Mouse (Mus musculus) forebrain, postnatal 0 days (tissue): Measurements from ENCODE around the gene Zhx3. TPM values are rescaled to one million over a fixed set of nuclear protein-coding genes. Genes with fewer than 3 reads are reported as not detected.
A peak's percentile ranks its signal among the peaks of the same experiment; 100 is the strongest.

Experiments used
- ATAC-seq: fragments of 200-750 bp; cut with Nextera tagmentation; 2 replicates; pipeline ENCODE4 v1.8.0; 2017; ENCODE audit warnings: mild to moderate bottlenecking, moderate library complexity
- DNase-seq: peaks from one replicate; pipeline ENCODE4 v3.0.0-alpha.2; 2015
- H3K27ac ChIP-seq: fragments of 300-500 bp; sonication (generic); 2 replicates; pipeline ENCODE4 v1.5.1; 2014; ENCODE audit warnings: low read depth, mild to moderate bottlenecking, antibody characterized with exemption, low read length, moderate library complexity, mixed read lengths
- H3K27me3 ChIP-seq: fragments of 300-500 bp; sonication (generic); 2 replicates; pipeline ENCODE4 v1.6.1; 2014; ENCODE audit warnings: mild to moderate bottlenecking, low read length, mixed read lengths; ENCODE audit not compliant: insufficient read depth
- H3K36me3 ChIP-seq: fragments of 300-500 bp; sonication (generic); 2 replicates; pipeline ENCODE4 v1.6.1; 2014; ENCODE audit warnings: mild to moderate bottlenecking, moderate library complexity; ENCODE audit not compliant: insufficient read depth
- H3K4me1 ChIP-seq: fragments of 300-500 bp; sonication (generic); 2 replicates; pipeline ENCODE4 v1.6.1; 2014; ENCODE audit warnings: antibody characterized with exemption; ENCODE audit not compliant: insufficient read depth
- H3K4me2 ChIP-seq: fragments of 300-500 bp; sonication (generic); 2 replicates; pipeline ENCODE4 v1.6.1; 2014; ENCODE audit warnings: low read depth, mild to moderate bottlenecking, moderate library complexity
- H3K4me3 ChIP-seq: fragments of 300-500 bp; sonication (generic); 2 replicates; pipeline ENCODE4 v1.5.1; 2014; ENCODE audit warnings: low read depth, low read length, mixed read lengths
- H3K9ac ChIP-seq: fragments of 300-500 bp; sonication (generic); 2 replicates; pipeline ENCODE4 v1.6.1; 2014; ENCODE audit warnings: mild to moderate bottlenecking
- H3K9me3 ChIP-seq: fragments of 300-500 bp; sonication (generic); 2 replicates; pipeline ENCODE4 v1.6.1; 2016; ENCODE audit warnings: low read length
- CTCF ChIP-seq: sonication (generic); IDR thresholded peaks from 2 replicates; pipeline ENCODE4 v1.5.1; 2016; ENCODE audit warnings: antibody characterized with exemption, control low read depth, low read depth
- WGBS: fragments of 180-500 bp; shearing (Covaris S2); extraction: QIAGEN DNeasy Blood & Tissue Kit; methylation state at CpG from one replicate; pipeline ENCODE4 v1.1.7; 2014; 5-methylcytosine and 5-hydroxymethylcytosine counted together
- polyA plus RNA-seq: library from polyadenylated mRNA; unstranded; fragments of >200 nt; fragmentation: Nextera tagmentation; extraction: Ambion mirVana; gene quantifications from 2 replicates; pipeline ENCODE4 v1.2.1, GENCODE M21; 2015
- total RNA-seq: library from RNA; depleted of rRNA; stranded (reverse); fragments of >200 nt; gene quantifications from 2 replicates; pipeline ENCODE4 v1.2.3, GENCODE M21; 2014

Zhx3 gene
- total and polyA plus RNA-seq, 2 experiments from 2014 or later = 18.5 to 44.9 TPM

DNA sequence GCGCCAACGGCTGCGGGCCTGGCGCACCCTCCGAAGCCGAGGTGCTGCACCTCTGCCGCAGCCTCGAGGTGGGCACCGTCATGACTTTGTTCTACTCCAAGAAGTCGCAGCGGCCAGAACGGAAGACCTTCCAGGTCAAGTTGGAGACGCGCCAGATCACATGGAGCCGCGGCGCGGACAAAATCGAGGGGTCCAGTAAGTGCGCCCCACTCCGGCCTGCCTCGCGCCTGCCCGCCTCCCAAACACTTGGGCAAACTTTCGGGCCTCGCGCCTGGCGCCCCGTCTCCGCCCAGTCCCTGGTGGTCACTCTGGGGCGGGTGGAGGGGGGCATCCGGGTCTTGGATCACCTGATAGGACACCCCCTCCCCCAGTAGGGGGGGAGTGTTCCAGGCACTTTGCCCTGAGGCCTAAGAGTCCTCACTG is 140.9 kb downstream of the Zhx3 start:
- Histone ChIP-seq H3K4me1 (peaks cover 26% of the 10 kb centered on the region), H3K9ac (peak overlapping the region; percentile 99), H3K4me2 (peak overlapping the region; percentile 83), H3K27ac (peak overlapping the region; percentile 96), H3K27me3 (no peaks in the 10 kb centered on the region), H3K36me3 (peaks cover 8% of the 10 kb centered on the region; the same call in 1 of the 2 replicates), H3K9me3 (no peaks in the 10 kb centered on the region), H3K4me3 (peak overlapping the region; percentile 84)
- no peak for TF ChIP-seq CTCF
- peak; percentile 58 for DNase-seq
- WGBS = 0% methylated on average over 32 of the region's 32 CpGs
- ATAC-seq = peak; percentile 2; the same call in 1 of the 2 replicates

DNA sequence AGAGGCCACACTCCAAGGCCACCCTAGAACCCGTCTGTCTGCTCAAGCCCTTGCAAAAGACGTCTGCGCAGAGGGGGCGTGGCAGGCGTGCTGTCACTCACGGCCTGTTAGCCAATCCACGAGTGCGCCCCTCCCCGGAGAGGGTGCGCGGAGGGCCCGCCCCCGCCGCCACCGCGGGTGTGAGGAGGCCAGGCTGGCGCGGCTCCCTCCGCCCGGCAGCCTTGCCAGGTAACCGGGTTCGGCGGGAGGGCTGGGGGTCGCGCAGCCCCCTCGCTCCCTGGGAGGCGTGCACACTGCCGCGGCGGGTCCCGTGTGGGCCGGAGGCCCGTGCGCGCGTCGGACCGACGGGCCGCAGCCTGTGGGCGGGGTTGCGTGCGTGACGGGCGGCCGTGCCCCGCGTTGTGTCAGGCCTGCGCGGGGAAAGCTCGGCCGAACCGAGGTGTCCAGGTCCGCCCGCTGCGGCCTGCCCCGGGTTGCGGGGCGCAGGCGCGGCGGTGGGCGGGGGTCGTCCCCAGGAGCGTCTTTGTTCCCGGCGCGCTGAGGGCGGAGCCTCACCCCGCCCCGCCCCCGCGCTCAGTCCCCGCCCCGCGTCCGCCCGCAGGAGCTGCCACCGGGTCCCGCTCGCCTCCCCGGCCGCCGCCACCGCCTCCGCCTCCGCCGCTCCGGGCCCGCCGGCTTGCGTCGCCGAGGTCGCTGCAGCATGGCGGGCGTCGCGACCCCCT is 141.5 kb downstream of the Zhx3 start, which contains the start of gene Plcg1:
TSS of gene Plcg1 (plus strand) at position 184 of the 722 bp plus-strand sequence.
- no peak for TF ChIP-seq CTCF

DNA sequence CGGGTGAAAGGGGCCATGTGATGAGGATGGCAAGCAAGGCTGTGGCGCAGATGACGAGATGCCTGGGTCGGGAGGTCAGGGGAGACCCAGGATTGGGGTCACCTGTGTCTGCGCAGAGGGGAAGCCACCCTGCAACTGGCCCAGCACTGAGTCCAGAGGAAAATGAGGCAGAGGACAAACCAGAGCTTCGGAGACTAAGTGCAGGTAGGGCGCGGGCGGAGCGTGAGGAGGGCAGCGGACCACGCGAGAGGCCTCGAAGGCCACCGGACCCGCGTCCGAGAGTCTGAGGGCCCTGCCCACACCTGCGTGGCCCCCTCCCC is 142.0 kb downstream of the Zhx3 start:
- H3K4me2 ChIP-seq = peak overlapping the region; percentile 83
- no peaks in the 10 kb centered on the region for H3K27me3 ChIP-seq
- H3K9me3 ChIP-seq = no peaks in the 10 kb centered on the region
- H3K9ac ChIP-seq = peak overlapping the region; percentile 99
- peak overlapping the region; percentile 96 for H3K27ac ChIP-seq
- ATAC-seq = peak; percentile 2
- peaks cover 26% of the 10 kb centered on the region for H3K4me1 ChIP-seq
- peak overlapping the region; percentile 84 for H3K4me3 ChIP-seq
- DNase-seq = no peak
- no peak for TF ChIP-seq CTCF
- peaks cover 3% of the 10 kb centered on the region; the same call in 1 of the 2 replicates for H3K36me3 ChIP-seq
- 5% methylated on average over 19 of the region's 19 CpGs for WGBS

More for the DNA sequence above, 141.5 kb downstream of the Zhx3 start, which contains the start of gene Plcg1:
- Histone ChIP-seq H3K4me3 (peak within 1 kb of the TSS; percentile 84), H3K27me3 (no peaks in the 10 kb centered on the region), H3K4me2 (peak within 1 kb of the TSS; percentile 83), H3K27ac (peak within 1 kb of the TSS; percentile 96), H3K9ac (peak within 1 kb of the TSS; percentile 99), H3K36me3 (peaks cover 7% of the 10 kb centered on the region; the same call in 1 of the 2 replicates), H3K9me3 (no peaks in the 10 kb centered on the region), H3K4me1 (peaks cover 26% of the 10 kb centered on the region)
- ATAC-seq = peak; percentile 96
- 3% methylated on average over 67 of the region's 99 CpGs for WGBS
- DNase-seq = peak; percentile 97

DNA sequence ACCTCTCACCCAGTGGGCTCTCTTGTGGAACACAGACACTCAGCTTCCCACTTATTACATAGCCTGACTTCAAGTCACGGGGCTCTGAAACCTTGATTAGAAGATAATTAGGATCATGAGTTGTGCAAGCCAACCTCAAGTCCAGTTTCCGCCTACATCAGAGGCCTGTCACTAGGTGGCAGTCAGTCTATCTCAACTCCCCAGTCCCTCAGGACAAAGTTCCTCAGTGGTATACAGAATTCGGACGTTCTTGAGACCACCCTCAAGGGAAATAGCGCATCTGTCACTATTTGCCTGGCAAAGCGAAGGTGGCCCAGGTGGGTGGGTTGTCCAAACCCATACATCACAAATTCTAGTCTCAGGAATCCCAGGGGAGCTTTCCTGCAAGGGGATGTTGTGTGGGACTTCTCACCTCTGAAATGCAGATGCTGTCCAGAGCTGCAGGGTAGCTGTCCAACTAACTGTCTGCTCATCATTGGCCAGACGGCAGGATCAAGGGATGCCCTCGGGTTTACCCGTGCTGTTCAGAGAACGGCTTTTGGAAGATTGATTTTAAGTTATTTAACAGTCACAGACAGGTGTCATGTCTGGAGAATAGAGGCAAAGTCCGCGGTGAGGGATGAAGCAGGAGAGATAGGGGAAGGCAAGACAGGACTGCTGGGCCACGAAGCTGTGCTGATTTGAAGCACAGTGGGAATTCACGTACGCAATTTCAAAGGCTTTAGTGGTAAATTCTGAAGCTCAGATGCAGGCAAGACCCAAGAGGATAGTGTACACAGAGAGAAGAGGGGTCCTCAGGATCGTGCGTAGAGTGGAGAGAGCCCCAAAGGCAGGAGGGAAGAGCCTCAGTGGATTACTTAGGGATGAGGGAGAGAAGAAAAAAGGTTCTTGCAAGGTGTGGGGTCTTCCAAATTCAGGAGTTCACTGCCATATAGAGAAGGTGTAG is 142.7 kb downstream of the Zhx3 start:
- H3K9ac ChIP-seq = peak overlapping the region; percentile 99
- H3K9me3 ChIP-seq = no peaks in the 10 kb centered on the region
- peak overlapping the region; percentile 83 for H3K4me2 ChIP-seq
- H3K4me3 ChIP-seq = peak overlapping the region; percentile 84
- WGBS = 37% methylated on average over 17 of the region's 17 CpGs
- TF ChIP-seq CTCF = peak; percentile 61
- no peaks in the 10 kb centered on the region; the same call in 1 of the 2 replicates for H3K36me3 ChIP-seq
- H3K4me1 ChIP-seq = peaks cover 26% of the 10 kb centered on the region
- ATAC-seq (no peak), DNase-seq (peak; percentile 43)
- no peak overlapping the region; the same call in 1 of the 2 replicates for H3K27ac ChIP-seq
- H3K27me3 ChIP-seq = no peaks in the 10 kb centered on the region

DNA sequence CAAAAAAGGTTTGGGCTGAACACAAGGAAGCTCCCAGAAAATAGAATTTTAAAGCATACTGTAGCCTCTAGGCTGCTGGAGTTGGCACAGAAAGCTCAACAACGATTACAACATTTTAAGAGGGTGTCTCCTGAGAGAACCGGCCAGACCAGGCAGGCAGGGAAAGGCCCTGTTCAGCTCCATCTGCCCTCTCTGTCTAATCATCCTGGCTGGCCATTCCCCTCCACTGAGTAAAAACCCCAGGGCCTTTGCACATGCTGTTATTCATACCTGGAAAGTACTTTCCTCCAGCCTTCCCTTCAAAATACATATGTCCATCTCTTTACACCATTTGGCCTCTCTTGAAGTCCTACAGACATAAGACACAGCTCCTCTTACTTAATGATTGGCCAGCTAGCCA is 143.4 kb downstream of the Zhx3 start:
- ATAC-seq (no peak), DNase-seq (no peak)

DNA sequence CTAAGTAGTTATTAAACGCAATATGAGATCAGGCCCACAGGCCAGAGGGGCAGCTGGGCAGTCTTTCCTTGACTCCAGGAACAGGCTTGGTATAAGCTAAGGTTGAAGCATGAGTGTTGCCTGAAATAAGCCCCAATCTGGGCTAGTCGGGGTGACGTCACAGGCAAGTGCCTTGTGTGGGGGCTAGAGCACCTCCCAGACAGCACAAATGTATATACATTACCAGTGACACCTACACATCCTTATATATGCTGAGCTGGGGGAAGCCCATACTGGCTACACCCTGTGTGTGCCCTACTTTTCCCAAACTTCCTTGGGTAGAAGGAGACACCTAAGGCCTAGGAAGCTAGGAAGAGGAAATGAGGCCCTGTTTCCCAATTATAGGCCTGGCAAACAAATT is 143.8 kb downstream of the Zhx3 start:
- TF ChIP-seq CTCF = no peak
- Histone ChIP-seq H3K4me2 (no peak overlapping the region), H3K27ac (no peak overlapping the region), H3K4me3 (no peak overlapping the region), H3K9me3 (no peaks in the 10 kb centered on the region), H3K27me3 (no peaks in the 10 kb centered on the region), H3K9ac (no peak overlapping the region), H3K4me1 (peaks cover 20% of the 10 kb centered on the region), H3K36me3 (peaks cover 7% of the 10 kb centered on the region)
- 93% methylated on average over 3 of the region's 3 CpGs for WGBS
- DNase-seq (no peak), ATAC-seq (no peak)

More for the DNA sequence above, 143.4 kb downstream of the Zhx3 start:
- H3K4me1 ChIP-seq = peaks cover 25% of the 10 kb centered on the region
- no peak for TF ChIP-seq CTCF
- H3K4me2 ChIP-seq = no peak overlapping the region
- no peaks in the 10 kb centered on the region for H3K27me3 ChIP-seq
- no peak overlapping the region for H3K9ac ChIP-seq
- H3K9me3 ChIP-seq = no peaks in the 10 kb centered on the region
- 75% methylated on average over 2 of the region's 2 CpGs for WGBS
- no peak overlapping the region for H3K27ac ChIP-seq
- H3K36me3 ChIP-seq = peaks cover 2% of the 10 kb centered on the region; the same call in 1 of the 2 replicates
- H3K4me3 ChIP-seq = no peak overlapping the region
